Mouse (Mus musculus) heart, postnatal 14 days (tissue): ENCODE measurements around the gene Lrsam1. TPM values are rescaled to one million over a fixed set of nuclear protein-coding genes. Genes with fewer than 3 reads are reported as not detected.

ENCODE experiments used
- DNase-seq, 2 experiments: peaks; one replicate each; pipeline ENCODE4 v3.0.0; 2021 to 2022
- intact Hi-C: fragments of 180-260 bp; cut with DNase I; formaldehyde crosslinking; loops from one replicate; pipeline ENCODE4 v1.15.1; 2025
- total RNA-seq, 2 experiments: library from RNA; stranded (reverse); gene quantifications; 2 replicates each; pipeline ENCODE4 v1.2.3; 2021

Lrsam1 gene
- total RNA-seq, 2 experiments from 2014 or later, result 12.0 to 13.4 TPM

- intact Hi-C loops, result no loop called here
- peak in 1 of 2 experiments; percentile 54 for DNase-seq
These were observed 7.9 kb upstream of the Lrsam1 start for GRCm38 (mm10) chr2:32969326-32969725.

- intact Hi-C loops, result no loop called here
- no peak for DNase-seq
These were observed 6.7 kb upstream of the Lrsam1 start for GRCm38 (mm10) chr2:32968024-32968614.

GRCm38 (mm10) chr2:32966689-32967631 lies 5.5 kb upstream of the Lrsam1 start:
- intact Hi-C loops, result no loop called here

GRCm38 (mm10) chr2:32966184-32966688 lies 4.8 kb upstream of the Lrsam1 start:
- intact Hi-C loops, result no loop called here
- no peak for DNase-seq

More at GRCm38 (mm10) chr2:32966689-32967631, 5.5 kb upstream of the Lrsam1 start:
- DNase-seq, result peak; percentile 85 to 89

- no peak for DNase-seq
- intact Hi-C loops, result no loop called here
These were observed 4.2 kb upstream of the Lrsam1 start for GRCm38 (mm10) chr2:32965511-32966183.

GRCm38 (mm10) chr2:32964659-32965457 lies 3.4 kb upstream of the Lrsam1 start:
- intact Hi-C loops, result no loop called here
- no peak for DNase-seq

GRCm38 (mm10) chr2:32963981-32964380 lies 2.6 kb upstream of the Lrsam1 start:
- intact Hi-C loops, result no loop called here
- DNase-seq, result no peak

- intact Hi-C loops, result no loop called here
These were observed 2.1 kb upstream of the Lrsam1 start for GRCm38 (mm10) chr2:32963544-32963943.

GRCm38 (mm10) chr2:32962875-32963220 lies 1.4 kb upstream of the Lrsam1 start:
- intact Hi-C loops, result no loop called here

More at GRCm38 (mm10) chr2:32963544-32963943, 2.1 kb upstream of the Lrsam1 start:
- DNase-seq, result no peak

GRCm38 (mm10) chr2:32962062-32962874 lies 854 bp upstream of the Lrsam1 start:
- no peak for DNase-seq
- intact Hi-C loops, result no loop called here

More at GRCm38 (mm10) chr2:32962875-32963220, 1.4 kb upstream of the Lrsam1 start:
- DNase-seq, result no peak

GRCm38 (mm10) chr2:32960273-32960672 lies 1.1 kb downstream of the Lrsam1 start:
- intact Hi-C loops, result no loop called here
- DNase-seq, result no peak

GRCm38 (mm10) chr2:32957344-32957743 lies 4.1 kb downstream of the Lrsam1 start:
- no peak for DNase-seq
- intact Hi-C loops, result no loop called here

- no peak for DNase-seq
- intact Hi-C loops, result no loop called here
These were observed 6.8 kb downstream of the Lrsam1 start for GRCm38 (mm10) chr2:32954581-32954980.

- intact Hi-C loops, result no loop called here
- no peak for DNase-seq
These were observed 14.0 kb downstream of the Lrsam1 start for GRCm38 (mm10) chr2:32947454-32947853.

GRCm38 (mm10) chr2:32940483-32940882 lies 20.9 kb downstream of the Lrsam1 start:
- intact Hi-C loops, result no loop called here
- DNase-seq, result no peak

- peak in 1 of 2 experiments; percentile 65 for DNase-seq
- intact Hi-C loops, result no loop called here
These were observed 22.0 kb downstream of the Lrsam1 start for GRCm38 (mm10) chr2:32939418-32939817.

- no peak for DNase-seq
- intact Hi-C loops, result no loop called here
These were observed 22.7 kb downstream of the Lrsam1 start for GRCm38 (mm10) chr2:32938741-32939140.

- intact Hi-C loops, result no loop called here
- no peak for DNase-seq
These were observed 29.7 kb downstream of the Lrsam1 start for GRCm38 (mm10) chr2:32931730-32932129.
